Mouse (Mus musculus) forebrain, postnatal 0 days (tissue): ENCODE results near the gene Gm5269. TPM values are rescaled to one million over a fixed set of nuclear protein-coding genes. Genes with fewer than 3 reads are reported as not detected.

ENCODE experiments used
- ATAC-seq: fragments of 200-750 bp; cut with Nextera tagmentation; 2 replicates; pipeline ENCODE4 v1.8.0; 2017; ENCODE audit warnings: mild to moderate bottlenecking, moderate library complexity
- DNase-seq: peaks from one replicate; pipeline ENCODE4 v3.0.0-alpha.2; 2015
- H3K27ac ChIP-seq: fragments of 300-500 bp; sonication (generic); 2 replicates; pipeline ENCODE4 v1.5.1; 2014; ENCODE audit warnings: low read depth, mild to moderate bottlenecking, antibody characterized with exemption, low read length, moderate library complexity, mixed read lengths
- H3K27me3 ChIP-seq: fragments of 300-500 bp; sonication (generic); 2 replicates; pipeline ENCODE4 v1.6.1; 2014; ENCODE audit warnings: mild to moderate bottlenecking, low read length, mixed read lengths; ENCODE audit not compliant: insufficient read depth
- H3K36me3 ChIP-seq: fragments of 300-500 bp; sonication (generic); 2 replicates; pipeline ENCODE4 v1.6.1; 2014; ENCODE audit warnings: mild to moderate bottlenecking, moderate library complexity; ENCODE audit not compliant: insufficient read depth
- H3K4me1 ChIP-seq: fragments of 300-500 bp; sonication (generic); 2 replicates; pipeline ENCODE4 v1.6.1; 2014; ENCODE audit warnings: antibody characterized with exemption; ENCODE audit not compliant: insufficient read depth
- H3K4me2 ChIP-seq: fragments of 300-500 bp; sonication (generic); 2 replicates; pipeline ENCODE4 v1.6.1; 2014; ENCODE audit warnings: low read depth, mild to moderate bottlenecking, moderate library complexity
- H3K4me3 ChIP-seq: fragments of 300-500 bp; sonication (generic); 2 replicates; pipeline ENCODE4 v1.5.1; 2014; ENCODE audit warnings: low read depth, low read length, mixed read lengths
- H3K9ac ChIP-seq: fragments of 300-500 bp; sonication (generic); 2 replicates; pipeline ENCODE4 v1.6.1; 2014; ENCODE audit warnings: mild to moderate bottlenecking
- H3K9me3 ChIP-seq: fragments of 300-500 bp; sonication (generic); 2 replicates; pipeline ENCODE4 v1.6.1; 2016; ENCODE audit warnings: low read length
- CTCF ChIP-seq: sonication (generic); IDR thresholded peaks from 2 replicates; pipeline ENCODE4 v1.5.1; 2016; ENCODE audit warnings: antibody characterized with exemption, control low read depth, low read depth
- WGBS: fragments of 180-500 bp; shearing (Covaris S2); extraction: QIAGEN DNeasy Blood & Tissue Kit; methylation state at CpG from one replicate; pipeline ENCODE4 v1.1.7; 2014; 5-methylcytosine and 5-hydroxymethylcytosine counted together
- polyA plus RNA-seq: library from polyadenylated mRNA; unstranded; fragments of >200 nt; fragmentation: Nextera tagmentation; extraction: Ambion mirVana; gene quantifications from 2 replicates; pipeline ENCODE4 v1.2.1, GENCODE M21; 2015
- total RNA-seq: library from RNA; depleted of rRNA; stranded (reverse); fragments of >200 nt; gene quantifications from 2 replicates; pipeline ENCODE4 v1.2.3, GENCODE M21; 2014; rRNA removed

Gene Gm5269
- total and polyA plus RNA-seq, 2 experiments from 2014 or later, result not detected

DNA sequence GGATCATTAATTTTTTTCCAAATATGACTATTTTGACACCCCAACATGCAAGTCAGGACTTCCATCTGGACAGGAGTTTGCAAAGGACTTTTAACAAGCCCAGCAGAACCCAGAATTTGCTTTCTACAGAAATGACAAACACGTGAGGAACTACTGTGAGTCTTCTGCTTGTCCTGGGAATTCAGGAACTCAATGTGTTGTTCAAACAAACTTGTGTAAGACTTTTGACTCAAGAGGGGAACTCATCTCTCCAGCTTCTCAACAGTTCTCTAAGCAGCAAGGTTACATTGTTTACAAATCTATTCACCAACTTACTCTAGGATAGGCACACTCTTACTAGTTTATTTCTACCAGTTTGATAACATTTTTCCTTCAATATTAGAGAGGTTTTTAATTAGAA lies 32.0 kb downstream of the Gm5269 start:
- Histone ChIP-seq H3K4me3 (no peak overlapping the region), H3K4me1 (no peaks in the 10 kb centered on the region), H3K4me2 (no peak overlapping the region), H3K27me3 (no peaks in the 10 kb centered on the region), H3K27ac (no peak overlapping the region), H3K36me3 (no peaks in the 10 kb centered on the region), H3K9me3 (no peaks in the 10 kb centered on the region), H3K9ac (no peak overlapping the region)
- no peak for TF ChIP-seq CTCF
- DNase-seq (no peak), ATAC-seq (no peak)
- WGBS, result 70% methylated on average over 1 of the region's 1 CpGs

DNA sequence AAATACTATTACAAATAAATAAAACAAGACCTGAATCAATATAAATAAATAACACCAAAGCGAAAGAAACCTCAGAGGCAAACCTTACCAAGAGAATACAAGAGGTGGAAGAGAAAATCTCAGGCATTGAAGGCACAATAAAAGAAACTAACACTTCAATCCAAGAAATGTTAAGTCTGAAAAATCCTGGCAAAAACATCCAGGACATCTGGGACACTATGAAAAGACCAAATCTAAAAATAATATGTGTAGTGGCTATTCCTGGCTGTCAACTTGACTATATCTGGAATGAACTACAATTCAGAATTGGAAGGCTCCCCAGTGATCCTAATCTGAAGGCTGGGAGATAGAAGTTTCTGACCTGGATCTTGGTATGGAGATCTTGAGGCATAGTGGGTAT lies 44.6 kb downstream of the Gm5269 start:
- H3K4me1 ChIP-seq, result no peaks in the 10 kb centered on the region
- ATAC-seq, result no peak
- WGBS, result 82% methylated on average over 1 of the region's 1 CpGs
- TF ChIP-seq CTCF, result no peak
- no peaks in the 10 kb centered on the region for H3K9me3 ChIP-seq
- H3K4me2 ChIP-seq, result no peak overlapping the region
- H3K27me3 ChIP-seq, result no peaks in the 10 kb centered on the region
- H3K9ac ChIP-seq, result no peak overlapping the region
- no peak for DNase-seq
- no peak overlapping the region for H3K4me3 ChIP-seq
- H3K27ac ChIP-seq, result no peak overlapping the region
- no peaks in the 10 kb centered on the region for H3K36me3 ChIP-seq

Other genes with a start within 250 kb of the Gm5269 start
- gene Wdr75, start 95.1 kb downstream of the Gm5269 start, total RNA-seq, result 40.9 and 145 TPM in 2 replicates
- gene Wdr75, start 95.1 kb downstream of the Gm5269 start, polyA plus RNA-seq, result 34.8 and 38.1 TPM in 2 replicates
- gene Slc40a1, start 36.2 kb upstream of the Gm5269 start, total RNA-seq, result 12.3 and 13.9 TPM in 2 replicates
- gene Slc40a1, start 36.2 kb upstream of the Gm5269 start, polyA plus RNA-seq, result 23.8 and 28.7 TPM in 2 replicates
- gene Dnah7b, start 176.0 kb upstream of the Gm5269 start, total RNA-seq, result 5.1 TPM in 2 replicates
- 0.75 and 1.6 TPM in 2 replicates for gene Dnah7b, start 176.0 kb upstream of the Gm5269 start, polyA plus RNA-seq